Mouse (Mus musculus) ES-Bruce4 (cell line): Measurements from ENCODE around the gene Myo10. TPM values are rescaled to one million over a fixed set of nuclear protein-coding genes. Genes with fewer than 3 reads are reported as not detected.

Source experiments
- H3K27ac ChIP-seq: 2 replicates; pipeline ENCODE4 v1.5.1; 2012; ENCODE audit warnings: low read length, inconsistent platforms; ENCODE audit not compliant: insufficient read depth
- H3K27me3 ChIP-seq: 2 replicates; pipeline ENCODE4 v1.6.1; 2012; ENCODE audit warnings: mild to moderate bottlenecking, low read length, inconsistent platforms; ENCODE audit not compliant: control insufficient read depth, poor library complexity, insufficient read depth, severe bottlenecking
- H3K36me3 ChIP-seq: 2 replicates; pipeline ENCODE4 v1.6.1; 2012; ENCODE audit warnings: inconsistent platforms, mild to moderate bottlenecking, low read length, moderate library complexity; ENCODE audit not compliant: control insufficient read depth, poor library complexity, insufficient read depth, severe bottlenecking
- H3K4me1 ChIP-seq: one replicate; pipeline ENCODE4 v1.8.1; 2011; ENCODE audit warnings: low read length; ENCODE audit not compliant: control insufficient read depth, insufficient read depth
- H3K4me3 ChIP-seq: 2 replicates; pipeline ENCODE4 v1.5.1; 2011; ENCODE audit warnings: low read depth, mild to moderate bottlenecking, low read length
- H3K9ac ChIP-seq: 2 replicates; pipeline ENCODE4 v1.6.1; 2012; ENCODE audit warnings: low read depth, mild to moderate bottlenecking, inconsistent platforms; ENCODE audit not compliant: poor library complexity, severe bottlenecking
- H3K9me3 ChIP-seq: replicated peaks from 2 replicates; pipeline ENCODE4 v1.6.1; 2012; ENCODE audit warnings: mild to moderate bottlenecking, low read length, inconsistent platforms; ENCODE audit not compliant: control insufficient read depth, poor library complexity, insufficient read depth, severe bottlenecking
- CTCF ChIP-seq: IDR thresholded peaks from one replicate; pipeline ENCODE4 v1.8.1; 2011; ENCODE audit warnings: low read depth, low read length
- EP300 ChIP-seq: IDR thresholded peaks from 2 replicates; pipeline ENCODE4 v1.6.1; 2011; ENCODE audit warnings: low read depth, low read length; ENCODE audit not compliant: insufficient read depth
- POLR2A ChIP-seq: IDR thresholded peaks from one replicate; pipeline ENCODE4 v1.8.1; 2011; ENCODE audit warnings: low read length; ENCODE audit not compliant: insufficient read depth
- polyA plus RNA-seq: library from polyadenylated mRNA; stranded (reverse); fragments of >200 nt; gene quantifications from 2 replicates; pipeline ENCODE4 v1.2.4, GENCODE M21; 2011; ENCODE audit warnings: low read depth; ENCODE audit not compliant: missing spikeins, insufficient read depth, insufficient read length

Myo10 gene
- polyA plus RNA-seq, 1 experiment, result 171 TPM

- H3K27ac ChIP-seq, result no peak overlapping the region
- no peaks in the 10 kb centered on the region for H3K4me1 ChIP-seq
- H3K27me3 ChIP-seq, result no peaks in the 10 kb centered on the region
- H3K4me3 ChIP-seq, result no peak overlapping the region
- H3K36me3 ChIP-seq, result no peaks in the 10 kb centered on the region
- no peak overlapping the region for H3K9ac ChIP-seq
- H3K9me3 ChIP-seq, result no peaks in the 10 kb centered on the region
- TF ChIP-seq EP300 (no peak), CTCF (no peak), POLR2A (no peak)
Observed at GRCm38 (mm10) chr15:25826531-25826961, 204.2 kb downstream of the Myo10 start.

GRCm38 (mm10) chr15:25828464-25828863 is 206.1 kb downstream of the Myo10 start:
- Histone ChIP-seq H3K9ac (no peak overlapping the region), H3K27ac (no peak overlapping the region), H3K27me3 (no peaks in the 10 kb centered on the region), H3K4me3 (no peak overlapping the region), H3K9me3 (no peaks in the 10 kb centered on the region), H3K36me3 (no peaks in the 10 kb centered on the region), H3K4me1 (no peaks in the 10 kb centered on the region)
- TF ChIP-seq CTCF, result no peak
- TF ChIP-seq POLR2A, result no peak
- no peak for TF ChIP-seq EP300

GRCm38 (mm10) chr15:25830426-25830825 is 208.1 kb downstream of the Myo10 start:
- TF ChIP-seq CTCF (no peak), POLR2A (no peak), EP300 (no peak)
- Histone ChIP-seq H3K4me3 (no peak overlapping the region), H3K27ac (no peak overlapping the region), H3K9me3 (no peaks in the 10 kb centered on the region), H3K27me3 (no peaks in the 10 kb centered on the region), H3K9ac (no peak overlapping the region), H3K4me1 (no peaks in the 10 kb centered on the region), H3K36me3 (no peaks in the 10 kb centered on the region)

DNA sequence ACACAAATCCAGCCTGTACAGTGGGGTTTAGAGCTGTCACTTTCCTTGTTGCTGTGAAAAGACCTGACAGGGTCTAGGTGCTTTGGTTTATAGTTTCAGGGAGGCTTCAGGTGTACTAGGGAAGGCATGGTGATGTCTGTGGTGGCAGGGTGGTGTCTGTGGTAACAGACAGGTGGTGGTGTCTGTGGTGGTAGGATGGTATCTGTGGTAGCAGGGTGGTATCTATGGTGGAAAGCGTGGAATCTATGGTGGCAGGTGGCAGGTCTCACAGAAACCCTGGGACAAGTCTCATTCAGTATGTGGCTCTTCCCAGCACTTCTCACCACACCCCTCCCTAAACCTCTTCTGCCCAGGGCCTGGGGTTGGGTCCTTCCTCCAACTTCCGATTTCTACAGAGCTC is 212.0 kb downstream of the Myo10 start:
- Histone ChIP-seq H3K27me3 (no peaks in the 10 kb centered on the region), H3K9ac (no peak overlapping the region), H3K36me3 (no peaks in the 10 kb centered on the region), H3K27ac (no peak overlapping the region), H3K9me3 (no peaks in the 10 kb centered on the region), H3K4me3 (no peak overlapping the region), H3K4me1 (no peaks in the 10 kb centered on the region)
- TF ChIP-seq EP300 (no peak), POLR2A (no peak), CTCF (no peak)

GRCm38 (mm10) chr15:25834920-25835674 is 212.8 kb downstream of the Myo10 start:
- Histone ChIP-seq H3K9ac (no peak overlapping the region), H3K9me3 (no peaks in the 10 kb centered on the region), H3K4me1 (no peaks in the 10 kb centered on the region), H3K4me3 (no peak overlapping the region), H3K36me3 (no peaks in the 10 kb centered on the region), H3K27ac (no peak overlapping the region), H3K27me3 (no peaks in the 10 kb centered on the region)
- no peak for TF ChIP-seq EP300
- no peak for TF ChIP-seq POLR2A
- no peak for TF ChIP-seq CTCF

- Histone ChIP-seq H3K9ac (peak overlapping the region; percentile 77), H3K27ac (no peak overlapping the region), H3K36me3 (no peaks in the 10 kb centered on the region), H3K4me1 (no peaks in the 10 kb centered on the region), H3K9me3 (no peaks in the 10 kb centered on the region), H3K27me3 (no peaks in the 10 kb centered on the region), H3K4me3 (peak overlapping the region; percentile 77)
- TF ChIP-seq POLR2A, result no peak
Observed at GRCm38 (mm10) chr15:25842462-25843085, 220.2 kb downstream of the Myo10 start.
